Mouse (Mus musculus): ENCODE results near the gene Sash1.

Sash1 gene

GRCm38 (mm10) chr10:8898831-8899511 lies 13.1 kb upstream of the Sash1 start:
- DNase-seq (ENCODE audit: low read depth): no peak

DNA sequence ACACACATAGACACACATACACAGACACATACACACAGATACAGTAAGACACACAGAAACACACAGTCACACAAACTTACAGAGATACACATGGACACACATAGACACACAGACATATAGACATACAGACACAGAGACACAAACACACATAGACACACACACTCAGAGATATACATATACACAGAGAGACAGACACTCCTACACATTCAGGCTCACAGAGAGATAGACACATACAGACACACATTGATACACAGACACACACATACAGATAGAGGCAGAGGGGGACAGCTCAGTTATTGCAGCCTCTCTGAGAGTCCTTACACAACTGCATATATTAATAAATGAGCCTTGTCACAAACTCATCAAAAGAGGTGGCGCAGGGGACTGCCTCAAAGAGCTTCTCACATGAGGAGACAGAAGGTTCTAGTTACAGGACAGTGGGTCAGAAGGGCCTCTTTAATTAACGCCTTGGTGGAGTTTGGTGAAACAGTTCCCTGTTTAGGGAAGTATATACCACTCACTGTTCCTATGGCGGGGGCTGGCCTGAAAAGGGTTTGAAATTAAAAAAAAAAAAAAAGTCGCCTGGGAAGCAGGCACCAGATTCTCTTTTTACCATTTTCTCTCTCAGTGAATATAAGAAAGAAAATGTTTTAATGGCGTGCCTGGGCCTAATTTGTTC lies 12.4 kb upstream of the Sash1 start:
- no peak for DNase-seq (ENCODE audit: low read depth)

DNA sequence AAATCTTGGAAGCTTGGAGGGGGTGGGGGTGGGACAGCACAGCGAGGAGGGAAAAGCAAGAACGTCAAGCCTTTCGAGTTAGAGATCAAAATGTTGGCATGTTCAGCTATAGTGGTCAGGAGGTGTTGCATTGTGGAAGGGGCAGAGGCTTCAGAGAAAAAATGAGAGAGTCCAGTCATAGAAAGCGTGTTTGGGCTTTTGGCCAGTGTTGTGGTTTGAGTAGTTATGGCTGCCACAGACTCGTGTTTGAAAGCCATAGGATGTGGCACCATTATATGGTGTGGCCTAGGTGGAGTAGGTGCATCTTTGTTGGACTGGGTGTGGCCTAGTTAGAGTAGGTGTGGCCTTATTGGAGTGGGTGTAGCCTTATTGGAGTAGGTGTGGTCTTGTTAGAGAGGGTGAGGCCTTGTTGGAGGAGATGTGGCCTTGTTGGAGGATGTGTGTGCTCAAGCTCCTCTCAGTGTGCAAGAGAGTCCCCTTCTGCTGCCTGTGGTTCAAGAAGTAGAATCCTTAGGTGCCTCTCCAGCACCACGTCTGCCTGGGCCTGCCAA lies 9.2 kb upstream of the Sash1 start:
- no peak for DNase-seq (ENCODE audit: low read depth)

DNA sequence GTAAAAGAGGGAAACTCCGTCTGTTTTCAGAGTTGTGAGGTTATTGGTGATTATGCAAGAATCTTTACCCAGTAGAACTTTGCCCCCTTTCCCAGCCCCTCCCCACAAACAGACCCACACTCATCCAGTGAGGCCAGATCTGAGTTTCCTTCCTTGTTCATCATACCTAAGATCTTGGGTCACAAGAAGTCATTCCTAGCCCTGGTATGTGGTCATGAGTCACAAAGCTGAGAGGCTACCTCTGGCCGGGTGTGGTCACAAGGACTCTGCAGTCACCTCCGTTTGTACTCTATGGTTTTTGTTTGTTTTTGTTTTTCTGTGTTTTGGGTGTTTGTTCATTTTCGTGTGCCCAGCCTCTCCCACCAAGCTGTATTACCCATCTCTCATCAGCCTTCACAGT lies 4.6 kb upstream of the Sash1 start:
- no peak for DNase-seq (ENCODE audit: low read depth)

GRCm38 (mm10) chr10:8889341-8889740 lies 3.5 kb upstream of the Sash1 start:
- DNase-seq (ENCODE audit: low read depth): no peak

DNA sequence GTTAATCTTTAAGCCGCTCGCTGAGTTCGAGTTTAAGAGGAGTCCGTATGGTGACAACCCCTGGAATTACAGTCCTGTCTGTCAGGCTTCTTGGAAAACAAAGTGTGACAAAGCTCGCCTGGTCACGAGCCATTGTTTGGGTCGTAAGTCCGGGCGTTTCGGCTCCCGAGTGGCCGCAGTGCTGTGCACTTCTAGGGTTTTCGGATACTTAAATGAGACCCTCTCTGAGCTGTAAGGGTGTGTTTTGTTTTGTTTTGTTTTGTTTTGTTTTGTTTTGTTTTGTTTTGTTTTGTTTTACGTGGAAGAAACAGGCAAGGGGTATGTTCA lies 621 bp upstream of the Sash1 start:
- no peak for DNase-seq (ENCODE audit: low read depth)

DNA sequence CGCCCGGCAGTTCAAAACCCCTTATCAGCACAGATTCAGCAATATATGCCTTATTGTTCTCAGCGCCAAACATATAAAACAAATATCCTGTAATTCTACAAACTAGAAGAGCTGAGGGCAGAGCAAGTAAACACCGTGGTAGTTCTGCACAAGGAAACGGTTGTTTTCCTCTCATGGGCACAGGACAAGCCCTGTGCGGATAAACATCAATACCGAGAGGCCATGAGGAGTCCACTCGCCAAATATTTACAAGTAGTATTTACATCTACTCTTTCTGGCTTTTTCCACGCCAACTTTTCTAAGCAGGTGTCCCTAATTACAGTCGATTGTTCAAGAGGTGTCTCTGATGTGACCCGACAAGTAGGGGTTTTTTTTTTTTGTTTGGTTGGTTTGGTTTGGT lies 669 bp downstream of the Sash1 start:
- DNase-seq (ENCODE audit: low read depth): no peak

- DNase-seq (ENCODE audit: low read depth): no peak
Measured at GRCm38 (mm10) chr10:8884565-8884964, 1.3 kb downstream of the Sash1 start.

DNA sequence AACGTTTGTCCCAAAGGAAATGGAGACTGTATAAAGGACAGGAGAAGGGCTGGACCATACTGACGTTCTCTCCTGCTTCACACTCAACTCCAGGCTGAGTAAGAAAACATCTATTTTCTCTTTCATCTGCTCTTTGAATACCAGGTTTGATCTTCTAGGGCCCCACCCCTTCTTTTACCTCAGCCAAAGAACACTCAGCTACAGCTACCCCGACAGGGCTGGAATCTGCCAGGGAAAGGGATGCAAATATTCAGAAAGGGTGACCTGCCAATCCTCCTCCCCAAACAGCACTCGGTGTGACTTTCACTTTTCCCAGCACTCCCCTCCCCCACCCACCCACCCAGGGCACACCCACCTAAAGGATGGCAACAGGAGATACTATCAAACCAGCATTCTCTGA lies 2.2 kb downstream of the Sash1 start:
- no peak for DNase-seq (ENCODE audit: low read depth)

GRCm38 (mm10) chr10:8881736-8882135 lies 4.1 kb downstream of the Sash1 start:
- DNase-seq (ENCODE audit: low read depth): no peak

DNA sequence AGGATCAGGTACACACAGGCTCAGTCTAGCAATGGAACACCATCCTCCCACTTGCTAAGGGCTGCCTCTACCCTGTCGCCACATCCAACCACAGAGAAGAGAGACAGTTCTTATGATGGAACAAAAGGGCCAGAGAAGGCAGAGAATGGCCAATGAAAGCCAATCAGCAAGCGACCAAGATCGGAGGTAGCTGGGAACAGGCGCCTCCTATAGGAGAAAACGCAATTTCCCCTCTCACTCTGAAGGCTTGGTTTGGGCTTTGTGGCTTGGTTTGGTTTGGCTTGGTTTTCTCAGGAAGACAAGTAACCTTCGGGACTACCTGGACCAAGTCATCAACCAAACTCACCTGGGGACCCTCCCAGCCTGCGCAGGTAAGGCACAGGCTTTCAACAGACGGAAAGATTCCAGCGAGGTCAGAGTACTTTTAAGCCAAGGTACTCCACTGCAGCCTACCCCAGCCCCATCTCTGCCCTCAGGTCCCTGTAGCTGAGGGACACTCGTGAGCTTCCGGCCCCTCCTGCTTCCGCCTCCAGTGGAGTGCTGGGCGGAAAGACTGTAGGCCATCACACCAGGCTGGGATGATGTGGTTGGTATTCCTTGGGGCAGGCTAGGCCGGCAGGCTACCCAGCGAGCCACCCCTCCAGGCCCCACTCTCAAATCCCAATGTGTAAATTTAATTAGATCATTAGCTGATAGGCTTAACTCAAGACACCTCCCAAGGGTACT lies 4.8 kb downstream of the Sash1 start:
- DNase-seq (ENCODE audit: low read depth): no peak

- no peak for DNase-seq (ENCODE audit: low read depth)
Measured at GRCm38 (mm10) chr10:8878824-8879223, 7.0 kb downstream of the Sash1 start.

- no peak for DNase-seq (ENCODE audit: low read depth)
Measured at GRCm38 (mm10) chr10:8878381-8878780, 7.5 kb downstream of the Sash1 start.

- DNase-seq (ENCODE audit: low read depth): no peak
Measured at GRCm38 (mm10) chr10:8873631-8874370, 12.1 kb downstream of the Sash1 start.

GRCm38 (mm10) chr10:8872788-8873187 lies 13.1 kb downstream of the Sash1 start:
- no peak for DNase-seq (ENCODE audit: low read depth)

DNA sequence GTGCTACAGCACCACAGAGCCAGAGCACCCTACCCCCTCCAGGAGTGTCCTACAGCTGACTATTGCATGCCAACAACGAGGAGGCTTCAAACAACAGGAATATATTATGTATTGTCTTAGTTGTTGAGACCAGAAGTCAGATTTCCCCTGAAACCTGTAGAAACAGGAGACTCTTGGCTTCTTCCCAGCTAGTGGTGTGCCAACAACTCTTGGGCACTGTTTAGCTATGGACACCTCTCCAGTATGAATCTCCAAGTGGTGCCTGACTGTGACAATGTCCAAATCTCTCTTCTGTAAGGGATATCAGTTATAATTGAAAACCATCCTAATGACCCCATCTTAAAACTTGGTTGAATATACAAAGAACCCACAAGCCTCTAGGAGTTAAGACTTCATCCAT lies 13.9 kb downstream of the Sash1 start:
- no peak for DNase-seq (ENCODE audit: low read depth)

- DNase-seq (ENCODE audit: low read depth): no peak
Measured at GRCm38 (mm10) chr10:8870368-8870767, 15.5 kb downstream of the Sash1 start.

GRCm38 (mm10) chr10:8866062-8866642 lies 19.7 kb downstream of the Sash1 start:
- DNase-seq (ENCODE audit: low read depth): no peak

DNA sequence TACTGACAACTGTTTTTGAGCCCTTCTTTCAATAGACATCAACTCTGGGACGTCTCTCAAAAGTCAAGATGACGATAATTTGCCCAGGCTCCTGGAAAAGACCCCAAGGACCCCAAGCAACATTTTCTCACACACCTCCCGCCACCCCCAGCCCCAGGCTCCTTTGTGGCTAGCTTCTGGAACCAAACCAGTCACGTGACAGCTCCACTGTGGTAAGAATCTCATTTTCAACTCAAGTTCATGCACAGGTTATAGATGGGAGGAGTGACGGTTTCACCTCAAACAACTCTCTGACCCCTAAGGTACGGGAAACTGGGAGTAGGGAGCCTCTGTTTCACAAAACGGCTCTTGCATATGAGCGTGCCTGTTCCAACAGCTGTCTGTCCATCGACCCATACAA lies 25.2 kb downstream of the Sash1 start:
- DNase-seq (ENCODE audit: low read depth): no peak

- no peak for DNase-seq (ENCODE audit: low read depth)
Measured at GRCm38 (mm10) chr10:8858718-8859117, 27.2 kb downstream of the Sash1 start.

DNA sequence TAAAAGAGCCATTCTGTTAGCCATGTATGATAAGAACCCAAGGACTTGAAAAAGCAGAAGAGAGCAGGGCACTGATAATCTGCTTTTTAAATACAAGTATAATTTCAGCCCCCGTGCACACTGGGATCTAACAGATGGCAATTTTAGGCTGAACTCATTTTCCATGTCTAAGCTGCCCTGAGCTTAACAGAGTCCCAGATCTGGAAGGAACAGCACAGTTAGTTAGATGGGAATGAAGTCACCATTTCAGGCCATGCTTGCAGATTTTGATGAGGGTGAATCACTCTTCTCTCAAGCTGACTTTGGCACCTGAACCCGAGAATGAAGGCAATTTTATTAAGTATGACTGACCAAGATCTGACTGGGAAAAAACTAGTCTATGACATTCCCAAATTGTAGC lies 28.9 kb downstream of the Sash1 start:
- no peak for DNase-seq (ENCODE audit: low read depth)

- no peak for DNase-seq (ENCODE audit: low read depth)
Measured at GRCm38 (mm10) chr10:8853326-8853725, 32.5 kb downstream of the Sash1 start.

Measured in c-Kit-positive CD71-negative TER-119-negative erythroid progenitor cells, embryonic 14.5 days (primary cell).